Mouse (Mus musculus): ENCODE data around the gene 4933406M09Rik. TPM values are rescaled to one million over a fixed set of nuclear protein-coding genes. Genes with fewer than 3 reads are reported as not detected.

The 4933406M09Rik gene
- total RNA-seq, 2 experiments from 2014 or later, result not detected

DNA sequence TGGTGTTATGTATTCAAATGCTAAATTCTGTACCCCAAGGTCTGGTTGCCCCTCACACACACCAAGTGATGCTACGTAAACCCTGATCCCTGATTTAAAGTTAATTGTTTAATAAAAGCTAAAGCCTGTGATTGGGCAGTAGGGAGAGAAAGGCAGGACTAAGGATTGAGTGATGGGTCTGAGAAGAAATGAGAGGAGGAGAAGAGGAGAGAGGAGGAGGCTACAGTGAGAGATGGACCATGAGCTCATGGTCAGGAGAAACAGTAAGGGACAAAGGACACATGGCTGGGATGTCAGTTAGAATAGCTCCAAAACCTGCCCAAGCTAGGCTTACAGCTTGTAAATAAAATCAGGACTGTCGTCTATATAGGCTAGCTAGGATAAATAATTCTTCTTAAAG, 4.7 kb upstream of the 4933406M09Rik start:
- no peak for DNase-seq

DNA sequence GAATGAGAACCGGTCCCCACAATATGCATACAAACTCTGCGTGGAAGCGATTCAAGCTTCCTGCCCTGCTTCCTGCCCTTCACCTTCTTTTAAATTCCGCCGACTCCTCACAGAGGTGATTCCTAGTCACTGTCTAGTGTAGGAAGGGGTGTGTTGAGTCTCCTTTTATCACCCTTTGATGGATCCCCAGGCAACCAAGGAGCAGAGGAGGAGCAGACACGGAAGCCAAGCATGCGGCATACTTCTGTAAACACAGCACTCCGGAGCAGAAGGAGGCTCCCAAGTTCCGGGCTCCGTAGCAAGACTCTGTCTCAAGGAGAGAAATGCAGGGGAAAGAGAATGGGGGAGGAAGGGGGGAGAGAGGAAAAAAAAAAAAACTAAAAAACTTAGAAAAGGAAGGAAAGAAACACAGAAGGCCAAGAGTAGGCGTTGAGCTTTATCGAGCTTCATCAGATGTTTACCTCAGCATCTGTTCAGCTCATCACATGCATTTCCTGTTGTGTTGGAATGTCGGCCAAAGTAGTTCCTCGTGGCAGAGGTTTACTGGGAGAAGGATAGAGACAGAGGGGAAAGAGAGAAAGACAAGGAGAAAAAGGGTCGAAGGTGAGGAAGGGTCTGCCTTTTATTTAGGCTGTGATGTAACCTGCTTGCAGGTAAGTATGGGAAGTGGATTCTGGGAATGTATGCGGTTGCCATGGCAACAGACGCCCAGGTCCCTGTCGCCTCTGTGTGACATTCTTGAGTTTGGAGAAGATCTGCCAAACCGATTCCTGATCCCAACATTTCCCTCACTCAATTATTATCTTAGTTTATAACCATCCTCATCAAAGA, 3.7 kb upstream of the 4933406M09Rik start:
- DNase-seq, result peak; percentile 11

DNA sequence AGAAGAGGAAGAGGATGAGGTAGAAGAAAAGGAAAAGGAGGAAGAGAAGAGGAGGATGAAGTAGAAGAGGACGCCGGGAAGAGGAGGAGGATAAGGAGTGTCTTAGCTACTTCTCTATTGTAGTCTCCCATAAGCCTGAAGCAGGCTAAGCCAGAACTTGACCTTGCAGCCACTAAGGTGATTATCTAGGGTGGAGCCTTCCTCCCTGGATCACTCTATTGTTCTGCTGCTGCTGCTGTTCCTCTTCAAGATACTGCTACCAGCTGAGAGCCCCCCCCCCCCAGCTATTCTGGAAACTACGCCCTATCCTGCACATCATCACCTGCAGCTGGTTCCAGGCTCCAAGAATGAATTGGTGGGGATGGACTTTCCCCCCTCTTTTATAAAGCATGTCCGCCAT, 1.2 kb upstream of the 4933406M09Rik start:
- no peak for DNase-seq

DNA sequence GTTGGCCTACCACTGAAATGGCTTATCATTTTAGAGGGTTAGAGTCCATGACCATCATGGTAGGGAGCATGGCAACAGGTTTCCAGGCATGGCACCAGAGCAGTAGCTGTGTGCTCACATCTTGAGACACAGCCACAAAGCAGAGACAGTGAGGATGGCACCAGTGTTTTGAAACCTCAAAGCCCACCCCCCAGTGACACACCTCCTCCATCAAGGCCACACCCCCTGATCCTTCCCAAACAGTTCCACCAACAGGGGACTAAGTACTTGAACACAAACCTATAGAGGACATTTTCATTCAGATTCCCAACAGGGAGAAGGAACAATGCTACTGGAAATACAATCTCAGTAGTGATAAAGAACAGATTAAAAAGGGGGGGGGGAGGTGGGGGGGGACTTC, 564 bp upstream of the 4933406M09Rik start:
- no peak for DNase-seq

DNA sequence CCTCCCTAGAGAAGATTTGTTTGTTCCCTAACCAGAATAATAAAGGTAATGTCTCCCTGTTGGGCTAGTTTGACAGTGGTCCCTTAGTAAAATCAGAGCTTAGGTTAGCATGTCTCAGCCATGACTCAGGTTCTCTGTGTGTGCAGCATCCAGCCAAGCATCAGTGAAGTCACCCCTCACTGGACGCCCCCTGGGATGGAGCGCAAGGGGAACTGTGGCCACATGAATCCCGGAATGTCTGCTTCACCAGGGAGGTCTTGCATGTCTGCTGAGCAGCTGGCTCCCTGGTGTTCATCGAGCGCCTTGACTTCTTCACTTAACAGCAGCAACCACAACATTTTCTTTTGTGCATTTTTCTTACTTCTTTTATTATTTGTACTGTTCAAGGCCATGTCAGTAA, 8.1 kb downstream of the 4933406M09Rik start:
- no peak for DNase-seq

DNA sequence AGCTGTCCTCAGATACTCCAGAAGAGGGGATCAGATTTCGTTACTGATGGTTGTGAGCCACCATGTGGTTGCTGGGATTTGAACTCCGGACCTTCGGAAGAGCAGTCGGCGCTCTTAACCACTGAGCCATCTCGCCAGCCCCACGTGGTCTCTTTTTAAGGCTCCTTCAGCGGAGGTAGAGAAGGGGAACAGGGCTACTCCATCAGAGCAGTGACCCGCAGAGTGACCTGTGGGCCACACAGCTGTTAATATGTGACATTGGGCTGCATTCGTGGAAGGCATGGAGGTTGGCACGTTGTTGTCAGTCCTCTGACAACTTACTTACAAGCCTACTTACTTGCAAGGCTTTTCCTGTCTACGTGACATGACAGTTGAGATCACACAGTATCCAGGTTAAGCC, 12.5 kb downstream of the 4933406M09Rik start:
- no peak for DNase-seq

DNA sequence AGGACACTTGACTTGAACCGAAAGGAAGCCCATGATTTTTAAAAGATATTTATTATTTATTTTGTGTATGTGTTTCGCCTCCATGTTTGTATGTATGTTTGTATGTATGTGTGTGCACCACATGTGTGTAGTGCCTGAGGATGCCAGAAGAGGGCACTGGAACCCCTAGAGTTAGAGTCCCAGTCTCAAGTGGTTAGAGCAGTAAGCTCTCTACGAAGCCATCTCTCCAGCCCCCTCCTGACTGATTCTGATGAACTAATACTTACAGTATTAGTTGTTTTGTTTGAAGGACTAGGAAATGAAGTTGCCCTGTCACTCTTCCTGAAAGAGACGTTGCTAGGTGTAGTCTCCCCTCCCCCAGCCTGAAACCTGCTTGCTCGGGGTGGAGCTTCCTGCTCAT, 14.0 kb downstream of the 4933406M09Rik start:
- no peak for DNase-seq

DNA sequence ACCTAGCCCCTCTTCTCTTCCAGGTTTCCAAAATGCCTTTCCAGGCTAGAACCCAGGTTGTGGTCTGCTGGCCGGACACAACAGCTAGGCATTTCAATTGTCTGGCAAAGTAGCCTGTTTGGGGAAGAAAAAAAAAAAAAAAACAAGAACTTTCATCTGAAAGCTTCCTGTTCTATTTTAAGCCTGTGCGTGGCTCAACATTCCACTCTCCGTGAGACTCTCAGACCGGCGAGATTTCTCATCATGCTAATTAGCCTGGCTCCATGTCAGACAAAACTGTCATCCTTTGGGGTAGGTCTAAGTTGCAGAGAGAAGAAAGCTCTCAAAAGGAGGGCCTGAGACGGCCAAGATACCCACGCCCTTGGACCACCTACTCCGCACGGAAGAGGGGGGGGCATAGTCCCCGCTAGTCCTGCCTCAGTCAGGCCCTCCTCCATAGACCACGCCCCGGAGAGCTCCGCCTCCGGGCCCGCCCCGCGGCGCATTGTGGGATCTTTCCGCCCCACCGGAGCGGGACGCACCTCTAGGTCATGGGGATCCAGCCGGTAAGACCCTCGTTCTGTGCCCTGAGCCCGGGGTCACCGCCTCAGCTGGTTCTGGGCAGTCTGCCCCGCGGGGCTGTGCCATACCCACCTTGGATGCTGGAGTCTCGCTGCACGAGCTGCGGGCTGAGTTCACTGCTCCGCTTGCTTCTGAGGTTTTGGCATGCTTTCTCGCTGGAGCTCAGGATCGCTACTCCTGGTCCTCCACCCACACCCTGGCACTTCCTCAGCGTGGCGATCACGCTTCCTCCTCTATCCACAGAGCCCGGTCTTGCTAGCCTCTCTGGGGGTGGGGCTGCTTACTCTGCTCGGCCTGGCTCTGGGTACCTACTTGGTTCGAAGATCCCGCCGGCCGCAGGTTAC, 20.0 kb downstream of the 4933406M09Rik start, which contains the start of gene Cyb5r1:
Gene Cyb5r1, plus strand, starts transcription at position 51 of the 905 bp plus-strand sequence.
- peak; percentile 82 for DNase-seq

DNA sequence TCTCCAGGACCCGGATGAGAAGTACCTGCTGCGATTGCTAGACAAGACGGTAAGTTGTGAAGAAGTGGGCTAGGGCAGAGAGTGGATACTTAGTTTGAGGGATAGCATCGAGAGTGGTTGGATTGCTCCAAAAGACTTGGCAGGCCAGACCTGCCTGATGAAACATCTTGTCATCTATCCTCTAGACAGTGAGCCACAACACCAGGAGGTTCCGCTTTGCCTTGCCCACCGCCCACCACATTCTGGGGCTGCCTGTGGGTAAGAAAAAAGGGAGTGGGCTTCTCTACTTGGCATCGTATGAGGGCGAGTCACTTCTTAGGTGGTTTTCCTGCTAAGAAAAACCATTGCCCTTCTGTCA, 20.7 kb downstream of the 4933406M09Rik start:
- no peak for DNase-seq

DNA sequence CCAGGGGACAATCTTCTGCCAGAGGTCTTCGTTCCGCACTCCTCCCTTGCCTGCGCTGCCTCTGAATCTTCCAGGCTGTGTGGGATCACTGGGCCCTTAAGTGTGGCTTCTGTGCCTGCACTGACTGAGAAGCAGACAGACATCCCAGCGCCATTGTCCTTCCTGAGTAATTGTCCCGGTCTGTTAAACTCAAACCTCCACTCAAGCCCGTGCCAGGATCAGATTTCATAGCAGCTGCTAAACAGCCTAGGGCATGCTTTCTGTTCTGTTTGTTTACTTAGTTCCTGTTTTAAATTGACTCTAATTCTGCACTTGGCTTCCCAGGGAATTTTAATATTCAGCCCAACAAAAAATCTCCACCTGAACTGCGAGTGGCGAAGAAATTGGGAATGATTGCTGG, 22.3 kb downstream of the 4933406M09Rik start:
- DNase-seq, result no peak

DNA sequence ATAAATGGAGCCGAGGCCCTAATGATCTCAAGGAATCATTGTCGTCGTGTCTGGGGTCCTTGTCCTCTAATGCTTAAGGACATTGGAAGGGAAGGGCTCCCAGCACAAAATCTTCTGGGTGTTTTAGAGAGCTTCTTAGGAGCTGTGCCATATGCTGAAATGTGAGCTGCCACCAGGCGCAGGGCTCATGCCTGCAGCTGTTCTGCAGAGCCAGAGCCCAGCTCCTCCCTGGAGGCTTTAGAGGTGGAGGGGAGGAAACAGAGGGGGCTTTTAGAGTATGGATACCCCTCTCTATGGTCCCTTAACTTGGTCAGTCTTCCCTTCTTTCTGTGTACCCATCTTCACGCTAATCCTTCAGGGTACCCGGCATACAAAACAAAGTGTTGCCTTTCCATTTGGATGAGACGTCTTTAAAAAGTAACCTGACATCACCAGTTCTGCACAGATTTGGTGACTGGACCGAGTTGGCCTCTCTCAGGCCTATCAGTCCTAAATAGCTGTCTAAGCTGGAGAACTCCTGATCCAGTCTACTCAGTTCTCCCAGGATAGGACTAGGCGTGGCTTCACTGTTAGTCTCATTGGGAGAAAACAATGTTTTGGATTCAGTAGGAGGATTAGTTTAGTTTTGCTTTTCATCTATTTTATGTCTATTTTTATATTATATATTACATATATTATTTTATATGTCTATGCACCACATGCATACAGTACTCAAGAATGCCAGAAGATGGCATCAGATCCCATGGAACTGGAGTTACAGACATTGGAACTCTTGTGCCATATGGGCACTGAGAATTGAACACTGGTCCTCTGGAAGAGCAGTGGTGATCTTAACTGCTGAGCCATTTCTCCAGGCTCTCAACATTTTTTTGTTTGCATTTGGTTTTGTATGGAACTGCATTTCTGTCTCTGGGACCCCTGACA, 26.2 kb downstream of the 4933406M09Rik start:
- no peak for DNase-seq

DNA sequence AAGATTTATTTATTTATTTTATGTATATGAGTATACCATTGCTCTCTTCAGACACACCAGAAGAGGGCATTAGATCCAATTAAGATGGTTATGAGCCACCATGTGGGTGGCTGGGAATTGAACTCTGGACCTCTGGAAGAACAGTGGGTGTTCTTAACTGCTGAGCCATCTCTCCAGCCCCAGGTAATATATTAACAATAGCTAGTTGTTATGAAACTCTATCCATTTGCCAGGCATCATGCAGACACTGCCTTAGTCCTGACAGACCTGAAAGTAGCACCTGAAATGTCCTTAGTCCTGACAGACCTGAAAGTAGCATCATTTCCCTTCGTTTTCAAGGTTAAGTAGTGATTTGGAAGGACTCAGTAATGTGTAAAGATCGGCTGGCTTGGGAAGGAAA, 28.3 kb downstream of the 4933406M09Rik start:
- DNase-seq, result no peak

DNA sequence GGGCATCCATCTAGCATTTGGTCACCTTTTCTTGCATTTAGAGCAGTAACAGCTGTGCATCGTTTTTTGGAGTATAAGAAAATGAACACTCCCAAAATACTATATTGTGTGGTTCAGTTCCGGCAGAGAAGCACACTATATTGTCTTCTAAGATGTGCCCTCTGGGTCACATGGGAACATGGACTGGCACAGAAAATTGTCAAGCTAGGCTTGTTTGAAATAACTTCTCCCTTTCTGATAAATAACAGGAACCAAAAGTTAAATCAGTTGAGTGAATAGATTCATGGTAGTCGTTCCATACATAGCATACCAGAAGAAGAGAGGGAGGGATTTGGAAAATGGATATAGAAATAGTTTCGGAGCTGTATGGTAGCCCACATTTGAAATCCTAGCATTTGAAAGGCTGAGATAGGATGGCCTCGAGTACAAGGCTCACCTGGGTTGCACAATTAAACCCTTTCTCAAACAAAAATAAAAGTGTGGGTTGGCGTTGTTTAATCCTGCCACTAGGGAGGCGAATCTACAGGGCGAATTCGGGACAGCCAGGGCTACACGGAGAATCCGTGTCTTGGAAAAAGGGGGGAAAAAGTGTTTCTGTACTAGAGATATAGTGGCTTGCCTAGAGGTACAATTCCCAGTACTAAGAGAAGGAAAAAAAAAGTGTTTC, 28.9 kb downstream of the 4933406M09Rik start:
- DNase-seq, result no peak

DNA sequence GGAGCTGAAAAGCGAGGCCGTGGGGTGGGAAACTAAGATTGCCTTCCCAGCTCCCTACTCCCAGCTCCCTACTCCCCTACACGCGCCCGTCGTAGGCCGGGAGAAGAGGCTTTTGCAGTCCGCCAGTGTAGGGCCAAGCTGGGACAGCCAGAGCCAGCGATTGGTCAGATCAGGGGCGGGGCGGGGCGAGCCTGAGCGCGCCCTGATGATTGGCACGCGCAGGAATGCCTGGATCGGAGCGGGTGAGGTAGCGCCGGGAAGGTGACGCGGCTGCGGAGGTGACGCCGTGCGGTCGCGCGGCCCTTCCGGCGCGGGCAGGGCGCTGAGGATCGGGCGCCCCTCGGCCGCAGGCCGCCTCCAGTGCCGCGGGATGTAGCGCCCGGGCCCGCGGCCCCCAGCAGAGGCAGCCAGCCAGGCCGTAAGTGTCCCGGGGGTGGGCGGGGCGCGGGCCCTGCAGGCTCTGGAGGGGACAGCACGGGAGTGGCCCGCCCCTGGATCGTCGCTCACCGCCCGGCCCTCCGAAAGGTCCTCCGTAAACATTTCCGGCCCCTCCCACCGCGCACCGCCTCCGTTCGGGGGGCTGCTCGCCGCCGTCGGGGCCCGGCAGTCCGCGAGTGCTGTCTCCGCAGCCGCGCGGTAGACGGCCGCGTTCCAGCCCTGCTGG, 29.6 kb downstream of the 4933406M09Rik start, which contains the start of gene Adipor1:
Gene Adipor1, plus strand, starts transcription at position 211 of the 664 bp plus-strand sequence.
- peak; percentile 98 for DNase-seq

DNA sequence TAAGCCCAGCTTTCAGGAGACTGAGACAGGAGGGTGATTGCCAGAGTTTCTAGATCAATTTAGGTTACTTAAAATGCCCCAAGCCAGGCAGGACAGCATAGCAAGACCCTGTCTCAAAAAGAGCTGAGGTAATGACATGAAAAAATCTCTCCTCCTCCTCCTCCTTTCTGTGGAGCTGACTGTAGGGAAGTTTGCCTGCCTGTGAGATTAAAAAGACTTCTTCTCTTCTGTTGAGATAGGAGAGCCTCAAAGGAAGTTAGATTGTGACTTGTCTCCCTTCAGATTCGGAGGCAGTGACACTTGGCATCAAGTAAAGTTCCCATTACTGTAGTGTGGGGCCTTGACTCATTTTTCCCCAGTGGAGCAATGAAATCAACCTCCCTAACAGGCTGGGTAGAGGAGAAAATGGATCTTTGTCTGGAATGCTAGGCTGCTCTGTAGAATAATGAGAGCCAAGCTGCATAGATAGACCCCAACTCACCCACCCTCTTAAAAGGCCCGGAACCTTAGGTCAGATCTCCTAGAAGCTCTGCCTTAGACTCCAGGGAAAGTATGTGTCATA, 32.8 kb downstream of the 4933406M09Rik start:
- no peak for DNase-seq

DNA sequence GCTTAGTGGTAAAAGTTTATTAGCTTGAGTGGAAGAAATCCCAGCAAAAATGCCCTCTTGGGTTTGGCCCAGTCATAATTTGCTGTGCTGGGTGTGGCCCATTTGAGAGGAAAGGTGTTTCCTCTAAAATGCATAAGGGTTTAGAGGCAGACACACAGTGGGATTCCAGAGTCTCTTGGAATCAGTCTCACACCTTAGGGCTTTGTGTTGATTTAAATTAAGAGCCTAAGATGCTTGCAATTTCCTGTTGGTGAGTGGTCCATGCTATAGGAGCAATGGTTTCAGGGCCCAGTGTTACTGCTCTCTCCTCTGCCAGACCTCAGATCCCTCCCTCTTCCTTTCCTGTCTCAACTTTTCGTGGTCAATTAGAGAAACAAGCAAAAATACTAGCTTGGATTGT, 33.4 kb downstream of the 4933406M09Rik start:
- DNase-seq, result no peak

DNA sequence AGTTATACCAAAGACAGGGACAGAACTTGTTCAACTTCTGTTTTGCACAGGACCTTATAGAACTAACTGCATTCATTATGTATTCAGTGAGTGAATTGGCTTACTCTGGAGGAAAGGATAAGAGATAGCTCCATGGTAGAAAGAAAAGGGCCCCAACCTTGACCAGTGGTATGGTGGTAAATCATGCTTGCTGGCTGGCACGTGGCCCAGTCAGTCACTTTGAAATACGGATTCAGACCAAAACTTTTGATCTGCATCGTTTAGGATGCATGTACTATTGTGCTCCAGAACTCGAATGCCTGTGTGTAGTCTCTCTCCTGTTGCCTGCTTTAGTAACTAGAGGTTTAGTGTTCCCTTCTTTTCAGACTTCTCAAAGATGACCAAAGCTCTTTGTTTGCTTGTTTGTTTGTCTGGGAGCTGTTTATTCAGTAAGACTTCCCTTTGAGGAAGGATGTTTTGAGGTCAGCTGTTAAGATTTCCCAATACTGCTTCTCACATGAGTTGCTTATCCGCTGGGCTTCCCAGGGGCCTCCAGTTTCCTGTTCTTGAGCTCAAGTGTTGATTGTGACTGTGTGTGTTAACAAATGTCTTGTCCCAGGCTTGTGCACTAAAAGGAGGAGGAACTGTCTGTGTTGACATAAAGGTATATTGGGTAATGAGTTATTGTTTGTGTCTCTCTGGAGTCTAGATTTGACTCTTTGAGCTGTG, 34.2 kb downstream of the 4933406M09Rik start:
- DNase-seq, result no peak

DNA sequence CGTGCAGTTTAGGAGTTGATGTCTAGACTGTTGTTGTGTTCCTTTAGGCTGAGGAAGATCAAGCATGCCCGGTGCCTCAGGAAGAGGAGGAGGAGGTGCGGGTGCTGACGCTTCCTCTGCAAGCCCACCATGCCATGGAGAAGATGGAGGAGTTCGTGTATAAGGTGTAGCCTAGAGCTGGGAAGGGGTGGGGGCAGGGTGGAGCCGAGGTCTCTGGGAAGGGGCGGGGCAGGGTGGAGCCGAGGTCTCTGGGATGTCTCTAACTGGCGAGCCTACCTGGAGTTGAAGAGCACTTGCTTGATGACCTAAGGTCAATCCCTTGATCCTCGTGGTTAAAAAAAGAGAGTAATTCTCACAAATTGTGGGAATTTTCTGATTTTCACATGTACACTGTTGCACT, 38.2 kb downstream of the 4933406M09Rik start:
- no peak for DNase-seq

DNA sequence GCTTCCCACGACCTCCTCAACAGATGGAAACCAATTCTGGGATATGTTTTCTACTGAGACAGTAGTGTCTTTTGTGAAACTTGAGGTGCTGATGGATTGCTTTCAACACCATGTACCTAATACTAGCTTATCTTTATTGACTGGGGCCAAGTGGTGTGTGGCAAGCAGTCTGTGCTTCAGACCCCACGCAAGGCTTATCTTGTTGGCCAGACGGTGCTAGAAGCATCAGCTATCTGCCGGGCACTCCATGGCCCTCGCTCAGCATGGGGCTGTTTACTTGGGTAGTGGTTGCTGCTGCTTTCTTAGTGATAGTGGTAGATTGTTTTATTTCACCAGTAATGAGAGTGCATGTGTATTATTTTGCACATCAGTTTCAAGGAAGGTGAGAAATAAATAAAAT, 40.5 kb downstream of the 4933406M09Rik start:
- no peak for DNase-seq

DNA sequence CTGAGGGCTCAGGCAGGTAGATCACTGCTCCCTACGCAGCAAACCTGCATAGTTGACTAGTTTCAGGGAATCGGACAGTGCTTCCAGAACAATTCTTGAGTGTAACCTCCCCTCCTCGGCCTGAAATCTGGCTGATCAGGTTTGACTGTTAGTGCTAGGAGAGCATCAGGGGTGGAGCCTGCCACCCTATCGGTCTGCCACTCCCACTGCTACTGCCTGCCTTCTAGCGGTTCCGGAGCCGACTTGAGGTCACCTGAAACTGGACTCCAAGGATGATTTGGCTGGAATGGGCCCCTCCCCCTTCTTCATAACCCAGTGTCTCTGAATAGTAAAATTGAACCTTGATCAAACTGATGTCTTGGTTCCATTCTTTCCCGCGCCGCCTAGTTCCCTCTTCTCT, 47.3 kb downstream of the 4933406M09Rik start:
- no peak for DNase-seq
